Mouse (Mus musculus) small intestine, adult 2 months (tissue): ENCODE measurements around the gene Slc1a4.

Experiments used
- CTCF ChIP-seq: fragments of 200-500 bp; IDR thresholded peaks from 2 replicates; pipeline ENCODE4 v1.5.1; 2012; ENCODE audit warnings: low read depth, mild to moderate bottlenecking, control low read depth, inconsistent platforms, low read length, moderate library complexity, mixed read lengths; ENCODE audit not compliant: insufficient replicate concordance, insufficient read length; ENCODE audit errors: extremely low read depth
- POLR2A ChIP-seq: fragments of 200-500 bp; IDR thresholded peaks from 2 replicates; pipeline ENCODE4 v1.6.1; 2012; ENCODE audit warnings: low read depth, mild to moderate bottlenecking, control low read depth, inconsistent platforms, low read length, moderate library complexity

DNA sequence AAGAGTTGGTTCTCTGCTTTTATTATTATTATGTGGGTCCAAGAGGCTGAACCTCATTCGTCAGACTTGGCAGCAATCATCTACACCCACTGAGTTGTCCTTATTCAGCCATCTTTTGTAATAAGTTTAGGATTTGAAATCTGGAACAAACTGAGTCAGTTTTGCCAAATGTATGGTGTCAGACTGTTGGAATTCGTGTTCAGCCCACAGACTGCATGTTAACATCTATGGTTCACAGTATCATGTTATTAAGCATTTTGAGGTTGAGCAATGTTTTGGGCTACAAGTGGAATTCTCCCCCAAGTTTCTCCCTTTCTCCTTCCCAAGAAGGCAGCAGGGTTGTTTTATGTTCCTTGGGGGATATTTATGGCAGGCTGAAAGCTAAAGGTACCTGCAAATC is 79.4 kb downstream of the Slc1a4 start:
- TF ChIP-seq POLR2A (no peak), CTCF (no peak)
